Mouse (Mus musculus): ENCODE results near the gene Crygs. TPM values are rescaled to one million over a fixed set of nuclear protein-coding genes. Genes with fewer than 3 reads are reported as not detected.
"Not testable (repeated sequence)": the region's sequence is repeated elsewhere in the genome, so short reads cannot be mapped to it uniquely, and the experiment has no call there.

Crygs gene
- polyA plus RNA-seq, 1 experiment, result 0.33 TPM

- TF ChIP-seq CTCF (IDR thresholded peaks at IDR 0.05; ENCODE audit: extremely low read depth, insufficient read depth, low read length), result no peak
- TF ChIP-seq POLR2A (IDR thresholded peaks at IDR 0.05; ENCODE audit: extremely low read depth, insufficient read depth, low read length), result no peak
- Histone ChIP-seq H3K4me3 (ENCODE audit: insufficient read depth, low read length) (no peak overlapping the region), H3K27ac (ENCODE audit: insufficient read depth, low read length) (no peak overlapping the region), H3K4me1 (ENCODE audit: control insufficient read depth, insufficient read depth, low read length) (no peaks in the 10 kb centered on the region)
Observed at GRCm38 (mm10) chr16:22797521-22797920, 13.9 kb downstream of the Crygs start.

- H3K27ac ChIP-seq (ENCODE audit: insufficient read depth, low read length), result no peak overlapping the region
- TF ChIP-seq CTCF (IDR thresholded peaks at IDR 0.05; ENCODE audit: extremely low read depth, insufficient read depth, low read length) (peak; percentile 17; the same call in 1 of the 2 replicates), POLR2A (IDR thresholded peaks at IDR 0.05; ENCODE audit: extremely low read depth, insufficient read depth, low read length) (no peak)
- no peak overlapping the region for H3K4me3 ChIP-seq (ENCODE audit: insufficient read depth, low read length)
- H3K4me1 ChIP-seq (ENCODE audit: control insufficient read depth, insufficient read depth, low read length), result no peaks in the 10 kb centered on the region
Observed at GRCm38 (mm10) chr16:22795497-22795896, 15.9 kb downstream of the Crygs start.

- Histone ChIP-seq H3K4me1 (ENCODE audit: control insufficient read depth, insufficient read depth, low read length) (0 out of 2 replicates have a peak, but pooled peaks cover 2% of the 10 kb centered on the region), H3K27ac (ENCODE audit: insufficient read depth, low read length) (no peak overlapping the region), H3K4me3 (ENCODE audit: insufficient read depth, low read length) (no peak overlapping the region)
- TF ChIP-seq POLR2A (IDR thresholded peaks at IDR 0.05; ENCODE audit: extremely low read depth, insufficient read depth, low read length) (no peak), CTCF (IDR thresholded peaks at IDR 0.05; ENCODE audit: extremely low read depth, insufficient read depth, low read length) (no peak)
Observed at GRCm38 (mm10) chr16:22791235-22791634, 20.1 kb downstream of the Crygs start.

DNA sequence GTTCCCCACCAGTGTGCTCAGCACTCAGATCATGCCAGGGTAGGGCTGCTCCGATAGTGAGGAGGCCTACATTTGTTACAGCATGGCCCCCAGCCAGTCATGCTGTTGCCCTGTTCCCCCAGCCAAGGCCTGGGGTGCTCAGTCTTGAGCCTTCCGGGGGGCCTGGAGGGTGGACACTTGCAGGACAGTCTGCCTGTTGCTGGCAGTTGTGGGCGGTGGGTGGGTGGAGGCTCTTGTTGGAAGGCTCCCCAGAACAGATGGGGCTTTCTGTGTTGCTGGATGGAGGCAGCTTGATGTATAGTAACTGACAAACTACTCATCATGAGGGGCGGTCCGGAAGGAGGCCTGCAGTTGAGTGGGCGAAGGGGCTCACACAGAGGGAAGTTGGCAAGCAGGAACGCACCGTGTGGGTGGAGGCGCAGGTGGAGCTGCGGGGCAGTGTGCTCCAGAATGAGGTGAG lies 21.4 kb downstream of the Crygs start:
- Histone ChIP-seq H3K4me1 (ENCODE audit: control insufficient read depth, insufficient read depth, low read length) (0 out of 2 replicates have a peak, but pooled peaks cover 2% of the 10 kb centered on the region), H3K4me3 (ENCODE audit: insufficient read depth, low read length) (no peak overlapping the region), H3K27ac (ENCODE audit: insufficient read depth, low read length) (no peak overlapping the region)
- TF ChIP-seq CTCF (IDR thresholded peaks at IDR 0.05; ENCODE audit: extremely low read depth, insufficient read depth, low read length) (no peak), POLR2A (IDR thresholded peaks at IDR 0.05; ENCODE audit: extremely low read depth, insufficient read depth, low read length) (no peak)

DNA sequence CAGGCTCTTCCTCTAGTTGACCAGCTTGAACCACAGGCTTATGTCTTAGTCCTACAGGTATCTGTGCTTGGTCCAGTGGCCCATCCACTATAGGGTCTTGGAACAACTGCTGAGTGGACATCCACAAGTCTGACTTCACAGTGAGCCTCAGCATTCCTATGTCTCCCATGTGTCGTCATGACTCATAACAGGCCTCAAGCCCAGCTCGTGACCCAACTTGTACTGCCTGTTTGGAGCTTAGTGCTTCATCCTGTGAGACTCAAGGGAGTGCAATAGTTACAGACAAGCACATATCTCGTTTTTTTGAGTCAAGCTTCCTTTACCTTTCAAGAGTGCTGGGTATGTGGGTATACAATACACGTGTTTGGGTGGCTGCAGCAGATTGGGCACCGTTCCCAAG lies 28.7 kb downstream of the Crygs start:
- TF ChIP-seq CTCF (IDR thresholded peaks at IDR 0.05; ENCODE audit: extremely low read depth, insufficient read depth, low read length) (no peak), POLR2A (IDR thresholded peaks at IDR 0.05; ENCODE audit: extremely low read depth, insufficient read depth, low read length) (no peak)
- H3K4me1 ChIP-seq (ENCODE audit: control insufficient read depth, insufficient read depth, low read length), result 0 out of 2 replicates have a peak, but pooled peaks cover 1% of the 10 kb centered on the region
- no peak overlapping the region for H3K4me3 ChIP-seq (ENCODE audit: insufficient read depth, low read length)
- no peak overlapping the region for H3K27ac ChIP-seq (ENCODE audit: insufficient read depth, low read length)

DNA sequence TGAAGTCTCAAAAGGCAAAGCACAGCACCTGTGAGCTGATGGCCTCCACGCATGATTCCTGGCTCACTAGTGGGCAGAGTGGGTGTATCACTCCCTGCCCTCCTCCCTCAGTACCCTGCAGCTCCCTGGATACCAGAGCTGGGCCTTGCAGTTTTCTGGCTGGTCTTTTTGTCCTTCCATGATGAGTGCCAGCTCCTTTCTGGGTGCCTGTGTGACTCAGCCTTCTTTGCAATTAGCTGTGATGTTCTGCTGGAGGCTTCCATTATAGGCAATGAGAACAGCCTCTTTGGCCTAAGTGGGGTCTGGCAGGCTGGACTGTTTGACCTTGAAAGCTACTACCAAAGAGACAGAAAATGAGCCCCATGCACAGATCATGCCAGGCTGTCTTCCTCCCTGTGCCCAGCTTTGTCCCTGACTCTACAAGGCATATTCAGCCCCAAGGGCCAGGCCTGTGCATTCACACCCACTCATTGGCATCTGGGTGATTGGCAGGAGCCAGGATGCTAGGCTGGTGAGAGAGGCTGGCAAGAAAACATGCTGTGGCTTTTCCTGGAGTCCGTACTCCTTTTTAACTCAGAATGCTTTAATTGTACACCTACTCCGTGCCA lies 32.0 kb downstream of the Crygs start:
- Histone ChIP-seq H3K27ac (ENCODE audit: insufficient read depth, low read length) (no peak overlapping the region), H3K4me3 (ENCODE audit: insufficient read depth, low read length) (no peak overlapping the region), H3K4me1 (ENCODE audit: control insufficient read depth, insufficient read depth, low read length) (peaks cover 6% of the 10 kb centered on the region; the same call in 1 of the 2 replicates)
- TF ChIP-seq POLR2A (IDR thresholded peaks at IDR 0.05; ENCODE audit: extremely low read depth, insufficient read depth, low read length) (no peak), CTCF (IDR thresholded peaks at IDR 0.05; ENCODE audit: extremely low read depth, insufficient read depth, low read length) (no peak)

GRCm38 (mm10) chr16:22778296-22778695 lies 33.1 kb downstream of the Crygs start:
- not testable (repeated sequence) for H3K4me3 ChIP-seq (ENCODE audit: insufficient read depth, low read length); H3K27ac ChIP-seq (ENCODE audit: insufficient read depth, low read length); H3K4me1 ChIP-seq (ENCODE audit: control insufficient read depth, insufficient read depth, low read length)

DNA sequence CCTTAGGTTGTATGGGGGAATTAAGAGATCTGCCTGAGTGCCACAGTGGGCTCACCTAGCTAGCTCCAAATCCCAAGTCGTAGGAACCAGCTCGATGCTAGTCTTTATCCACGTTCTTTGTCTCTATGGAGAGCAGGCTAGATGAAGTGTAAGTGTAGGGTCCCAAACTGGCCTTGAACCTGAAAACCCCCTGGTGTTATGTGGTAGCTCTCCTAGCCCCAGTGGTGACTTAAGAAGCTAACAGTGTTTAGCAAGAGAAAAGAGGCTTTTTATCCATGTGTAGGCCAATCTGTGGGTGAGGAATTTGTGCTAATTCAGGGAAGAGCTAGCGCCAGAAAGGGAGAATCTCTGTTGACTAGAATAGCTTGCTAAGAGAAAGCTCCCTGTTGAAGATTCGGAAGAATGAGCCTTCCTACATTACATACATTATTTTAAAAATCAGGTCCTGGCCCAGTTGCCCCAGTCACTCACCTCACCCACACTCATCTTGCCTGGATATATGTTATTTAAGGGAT lies 35.8 kb downstream of the Crygs start:
- Histone ChIP-seq H3K4me3 (ENCODE audit: insufficient read depth, low read length) (no peak overlapping the region), H3K27ac (ENCODE audit: insufficient read depth, low read length) (no peak overlapping the region), H3K4me1 (ENCODE audit: control insufficient read depth, insufficient read depth, low read length) (peaks cover 6% of the 10 kb centered on the region; the same call in 1 of the 2 replicates)
- TF ChIP-seq POLR2A (IDR thresholded peaks at IDR 0.05; ENCODE audit: extremely low read depth, insufficient read depth, low read length), result no peak
- no peak for TF ChIP-seq CTCF (IDR thresholded peaks at IDR 0.05; ENCODE audit: extremely low read depth, insufficient read depth, low read length)

GRCm38 (mm10) chr16:22768661-22769060 lies 42.7 kb downstream of the Crygs start:
- TF ChIP-seq POLR2A (IDR thresholded peaks at IDR 0.05; ENCODE audit: extremely low read depth, insufficient read depth, low read length), result no peak
- no peak for TF ChIP-seq CTCF (IDR thresholded peaks at IDR 0.05; ENCODE audit: extremely low read depth, insufficient read depth, low read length)
- H3K4me1 ChIP-seq (ENCODE audit: control insufficient read depth, insufficient read depth, low read length), result no peaks in the 10 kb centered on the region; the same call in 1 of the 2 replicates
- H3K4me3 ChIP-seq (ENCODE audit: insufficient read depth, low read length), result no peak overlapping the region
- 0 out of 2 replicates have a peak overlapping the region, but pooled peaks have one; percentile 37 for H3K27ac ChIP-seq (ENCODE audit: insufficient read depth, low read length)

DNA sequence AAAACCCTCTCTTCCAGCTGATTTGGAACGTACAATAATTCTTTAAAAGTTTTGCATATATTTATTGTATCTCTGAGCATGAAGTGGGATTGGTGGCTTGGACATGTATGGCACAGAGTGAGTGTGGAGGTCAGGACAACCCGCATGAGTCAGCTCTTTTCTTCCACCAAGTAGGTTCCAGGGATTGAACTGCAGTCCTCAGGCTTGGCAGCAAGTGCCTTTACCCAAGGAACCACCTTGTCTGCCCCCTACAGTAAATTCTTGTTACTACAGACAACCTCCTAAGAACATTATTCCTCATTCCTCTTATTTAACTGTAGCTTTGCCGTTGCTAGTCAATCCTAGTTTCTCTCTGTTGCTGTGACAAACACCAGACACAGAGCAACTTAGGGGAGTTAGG lies 44.0 kb downstream of the Crygs start:
- Histone ChIP-seq H3K4me3 (ENCODE audit: insufficient read depth, low read length) (no peak overlapping the region), H3K27ac (ENCODE audit: insufficient read depth, low read length) (no peak overlapping the region), H3K4me1 (ENCODE audit: control insufficient read depth, insufficient read depth, low read length) (no peaks in the 10 kb centered on the region; the same call in 1 of the 2 replicates)
- TF ChIP-seq POLR2A (IDR thresholded peaks at IDR 0.05; ENCODE audit: extremely low read depth, insufficient read depth, low read length) (no peak), CTCF (IDR thresholded peaks at IDR 0.05; ENCODE audit: extremely low read depth, insufficient read depth, low read length) (0 out of 2 replicates have a peak, but pooled peaks have one; percentile 3)

All from cortical plate, adult 2 months (tissue).